Mouse (Mus musculus) gastrocnemius, adult 2 months (tissue): ENCODE results near the gene Adam22. TPM values are rescaled to one million over a fixed set of nuclear protein-coding genes. Genes with fewer than 3 reads are reported as not detected.
"Not testable (repeated sequence)": the region's sequence is repeated elsewhere in the genome, so short reads cannot be mapped to it uniquely, and the experiment has no call there.

ENCODE experiments used
- DNase-seq: peaks from one replicate; pipeline ENCODE4 v3.0.0; 2022
- H3K27ac ChIP-seq: fragments of 200-600 bp; 2 replicates; pipeline ENCODE4 v1.8.1; 2022; ENCODE audit warnings: mild to moderate bottlenecking
- H3K4me3 ChIP-seq: fragments of 200-600 bp; 2 replicates; pipeline ENCODE4 v1.8.1; 2022; ENCODE audit warnings: mild to moderate bottlenecking, moderate library complexity
- CTCF ChIP-seq: fragments of 200-600 bp; IDR thresholded peaks from 2 replicates; pipeline ENCODE4 v1.8.1; 2022; ENCODE audit warnings: antibody characterized with exemption, mild to moderate bottlenecking, moderate library complexity
- intact Hi-C: fragments of 180-260 bp; cut with DNase I; formaldehyde crosslinking; loops from one replicate; pipeline ENCODE4 v1.15.1; 2025
- total RNA-seq, 2 experiments: library from RNA; stranded (reverse); gene quantifications; 2 replicates each; pipeline ENCODE4 v1.2.3; 2021

Gene Adam22
- total RNA-seq, 2 experiments from 2014 or later: 1.6 to 2.8 TPM

DNA sequence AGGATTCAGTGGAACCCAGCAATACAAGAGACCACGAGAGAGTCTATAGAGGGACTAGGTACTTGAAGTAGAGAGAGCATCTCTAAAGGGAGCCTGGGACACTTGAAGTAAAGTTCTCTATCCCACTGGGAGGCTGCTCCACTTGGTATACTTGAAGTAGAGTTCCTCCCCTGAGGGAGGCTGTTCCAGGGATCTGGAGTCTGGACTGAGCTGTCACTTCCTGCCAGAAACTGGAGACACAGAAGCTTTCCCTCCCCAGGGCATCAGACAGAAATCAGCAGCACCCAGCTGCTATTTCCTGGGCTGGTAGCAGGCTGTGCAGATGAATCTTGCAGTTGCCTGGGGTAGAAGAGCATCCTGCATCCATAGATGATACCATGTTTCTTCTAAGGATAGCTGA lies 152.1 kb downstream of the Adam22 start:
- no peak overlapping the region for H3K4me3 ChIP-seq
- DNase-seq: no peak
- intact Hi-C loops: loop anchor here (10.0 kb wide), 1 partner anchor 209 kb away; the partner anchor contains the start of genes Dbf4 and Slc25a40
- no peak for TF ChIP-seq CTCF
- peak overlapping the region; percentile 50 for H3K27ac ChIP-seq

DNA sequence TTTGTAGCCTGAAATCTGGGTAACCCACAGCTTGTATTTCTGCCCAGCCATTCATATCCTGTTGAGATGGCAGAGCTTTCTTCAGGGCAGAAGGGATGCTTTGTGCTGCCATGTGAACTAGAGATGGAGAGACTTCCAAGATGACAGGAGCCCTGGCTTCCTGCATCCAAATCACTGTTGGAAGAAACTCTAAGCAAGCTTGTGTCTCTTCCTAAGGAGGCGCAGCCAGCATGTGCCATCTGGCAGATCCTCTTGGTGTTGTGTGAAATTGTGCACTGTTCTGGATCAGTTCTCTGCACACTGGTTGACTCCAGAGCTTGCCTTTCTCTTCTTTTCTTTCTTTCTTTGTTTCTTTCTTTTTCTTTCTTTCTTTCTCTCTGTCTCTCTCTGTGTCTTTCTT lies 183.0 kb downstream of the Adam22 start:
- H3K4me3 ChIP-seq, H3K27ac ChIP-seq, DNase-seq, intact Hi-C loops: not testable (repeated sequence)

DNA sequence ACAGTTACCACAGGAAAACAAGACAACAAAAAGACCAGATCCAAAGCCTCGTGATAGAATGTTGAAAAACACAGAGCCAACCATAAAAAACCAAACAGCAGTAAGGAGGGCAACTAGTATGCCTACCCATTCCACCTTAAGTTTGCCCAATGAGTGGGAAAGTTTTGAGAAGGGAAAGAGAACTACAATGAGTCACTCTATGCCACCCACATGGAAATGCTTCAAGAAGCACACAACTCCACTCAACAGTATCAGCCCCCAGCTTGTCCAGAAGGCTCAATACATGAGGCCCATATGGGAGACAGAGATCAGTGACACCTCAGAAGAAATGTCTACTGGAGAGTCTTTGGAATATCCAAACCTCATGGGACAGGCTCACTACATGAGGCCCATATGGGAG lies 187.3 kb downstream of the Adam22 start:
- no peak overlapping the region for H3K4me3 ChIP-seq
- DNase-seq: no peak
- no peak overlapping the region for H3K27ac ChIP-seq
- no peak for TF ChIP-seq CTCF
- intact Hi-C loops: no loop called here

DNA sequence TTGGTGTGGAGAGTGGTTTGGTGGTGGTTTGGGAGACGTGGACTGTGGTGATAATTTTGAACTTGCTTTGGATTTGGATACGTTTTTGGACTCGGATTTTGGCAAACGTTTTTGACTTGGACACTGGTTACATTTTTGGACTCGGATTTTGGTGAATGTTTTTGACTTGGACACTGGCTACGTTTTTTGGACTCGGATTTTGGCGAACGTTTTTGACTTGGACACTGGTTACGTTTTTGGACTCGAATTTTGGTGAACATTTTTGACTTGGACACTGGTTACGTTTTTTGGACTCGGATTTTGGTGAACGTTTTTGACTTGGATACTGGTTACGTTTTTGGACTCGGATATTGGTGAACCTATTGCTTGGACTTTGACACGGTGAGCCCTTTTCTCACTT lies 189.8 kb downstream of the Adam22 start:
- no peak for TF ChIP-seq CTCF
- intact Hi-C loops: no loop called here
- no peak overlapping the region for H3K27ac ChIP-seq
- no peak overlapping the region for H3K4me3 ChIP-seq
- no peak for DNase-seq

DNA sequence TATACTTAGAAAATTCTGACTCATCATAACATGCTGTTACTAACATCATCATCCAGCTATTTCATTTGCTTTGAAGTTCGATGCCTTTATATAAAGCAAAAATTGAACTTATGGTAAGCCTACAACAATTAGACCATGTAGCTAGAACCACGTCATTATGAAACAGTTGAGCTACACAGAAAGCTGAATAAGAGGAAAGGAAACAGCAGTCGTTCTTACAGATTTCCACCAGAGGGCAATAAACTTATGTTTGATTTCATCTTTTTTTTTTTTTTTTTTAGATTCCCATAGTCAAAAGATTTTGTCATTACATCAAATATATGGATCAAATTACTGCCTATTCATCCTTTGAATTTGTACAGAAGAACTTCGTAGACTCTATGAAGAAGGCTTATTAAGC lies 203.2 kb downstream of the Adam22 start:
- no peak for DNase-seq
- intact Hi-C loops: loop anchor here (10.0 kb wide), 1 partner anchor 200 kb away; the partner anchor contains the start of gene Adam22

DNA sequence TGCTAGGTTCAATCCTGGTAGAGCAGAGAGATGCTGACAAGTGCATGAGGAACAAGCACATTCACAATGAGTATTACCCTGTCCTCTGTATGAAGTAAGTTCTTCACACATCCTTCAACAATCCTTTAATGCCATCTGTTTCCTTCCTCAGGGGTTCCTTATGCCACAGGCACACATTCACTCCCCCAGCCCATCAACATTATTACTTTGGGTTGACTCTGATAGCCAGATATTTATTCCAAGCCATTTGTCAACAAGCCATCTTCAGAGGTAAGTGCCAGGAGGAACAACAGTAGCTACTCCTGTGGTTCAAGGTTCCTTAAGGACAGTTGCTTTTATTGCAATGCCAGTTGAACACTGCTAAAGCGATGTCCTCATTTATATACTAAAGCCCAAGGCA lies 216.3 kb downstream of the Adam22 start:
- H3K27ac ChIP-seq: no peak overlapping the region
- intact Hi-C loops: no loop called here
- no peak overlapping the region for H3K4me3 ChIP-seq
- no peak for TF ChIP-seq CTCF
- no peak for DNase-seq

More for the DNA sequence above, 203.2 kb downstream of the Adam22 start:
- Histone ChIP-seq H3K4me3 (no peak overlapping the region), H3K27ac (no peak overlapping the region)
- peak; percentile 55 for TF ChIP-seq CTCF

DNA sequence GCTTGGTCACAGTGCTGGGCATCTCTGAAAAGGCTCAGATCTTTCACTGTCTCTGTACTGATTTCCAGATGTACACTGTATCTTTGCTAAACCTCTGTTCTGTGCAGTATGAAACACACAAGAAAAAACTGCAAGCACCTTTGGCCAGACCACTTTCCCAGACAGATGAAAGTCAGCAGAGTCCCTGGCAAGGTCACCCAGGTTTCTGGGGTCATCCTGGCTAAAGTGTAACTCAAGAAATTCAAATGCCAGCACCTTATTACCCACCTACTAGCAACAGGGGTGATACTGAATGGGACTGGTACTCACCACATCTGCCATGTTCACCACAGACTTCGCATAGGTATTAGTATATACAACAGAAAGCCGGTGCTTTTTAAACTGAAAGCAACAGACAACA lies 221.8 kb downstream of the Adam22 start:
- H3K4me3 ChIP-seq: no peak overlapping the region
- DNase-seq: no peak
- intact Hi-C loops: no loop called here
- TF ChIP-seq CTCF: no peak
- no peak overlapping the region for H3K27ac ChIP-seq

DNA sequence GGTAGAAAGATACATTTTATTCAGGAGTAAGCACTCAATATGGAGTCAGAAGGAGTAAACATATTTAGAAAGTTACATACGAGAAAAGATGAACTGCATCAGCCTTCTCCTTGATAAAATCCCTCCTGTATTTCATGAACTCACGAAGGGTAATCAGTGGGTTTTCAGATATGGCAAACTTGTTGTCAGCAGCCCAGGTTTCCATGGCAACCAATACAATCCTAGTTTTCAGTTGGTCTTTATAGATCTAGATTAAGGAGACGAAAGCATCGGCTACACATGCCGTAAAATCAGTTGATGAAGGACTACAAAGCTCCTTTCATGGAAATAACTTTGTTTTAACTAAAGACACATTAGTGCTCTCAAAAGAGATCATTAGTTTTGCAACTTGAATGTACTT lies 222.5 kb downstream of the Adam22 start:
- intact Hi-C loops: no loop called here
- no peak overlapping the region for H3K4me3 ChIP-seq
- TF ChIP-seq CTCF: no peak
- DNase-seq: no peak
- H3K27ac ChIP-seq: no peak overlapping the region

DNA sequence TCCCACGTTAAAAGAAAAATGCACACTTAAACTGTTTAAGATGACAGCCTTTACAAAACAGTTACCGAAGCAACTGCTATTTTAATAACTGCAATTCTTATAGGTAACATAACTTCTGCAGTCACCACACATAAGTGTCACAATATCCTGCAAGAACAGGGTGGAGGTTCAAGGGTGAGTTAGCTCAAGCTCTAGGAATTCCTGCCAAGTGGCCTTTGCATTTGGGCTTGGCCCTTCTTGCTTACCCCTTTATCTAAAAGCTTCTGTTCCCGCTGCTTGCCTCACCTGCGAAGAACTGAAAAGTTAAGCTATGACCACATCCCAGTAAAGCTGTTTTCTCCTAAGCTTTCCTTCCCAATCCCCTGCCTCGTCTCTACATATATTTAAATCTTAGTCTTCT lies 235.4 kb downstream of the Adam22 start:
- intact Hi-C loops: no loop called here
- no peak for DNase-seq
- Histone ChIP-seq H3K4me3 (no peak overlapping the region), H3K27ac (no peak overlapping the region)
- no peak for TF ChIP-seq CTCF

DNA sequence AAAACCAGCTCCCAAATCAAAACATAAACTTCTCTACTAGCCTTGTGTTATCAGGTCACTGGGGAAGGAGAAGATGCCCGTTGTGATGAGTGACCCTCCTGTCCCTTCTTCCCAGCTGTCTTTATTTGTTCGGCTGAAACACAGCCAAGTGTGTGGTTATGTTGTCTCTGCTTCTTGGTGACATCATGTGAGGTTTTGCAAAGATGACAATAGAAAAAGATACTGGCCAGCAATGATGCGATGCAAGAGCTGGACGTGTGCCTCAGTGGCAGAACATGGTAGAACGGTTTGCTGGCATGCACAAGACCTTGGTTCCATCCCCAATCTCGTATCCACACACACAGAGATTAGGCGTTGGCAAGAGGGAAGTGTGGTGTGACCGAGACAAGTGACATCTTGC lies 236.0 kb downstream of the Adam22 start:
- H3K27ac ChIP-seq: no peak overlapping the region
- no peak for TF ChIP-seq CTCF
- no peak overlapping the region for H3K4me3 ChIP-seq
- no peak for DNase-seq
- intact Hi-C loops: no loop called here

DNA sequence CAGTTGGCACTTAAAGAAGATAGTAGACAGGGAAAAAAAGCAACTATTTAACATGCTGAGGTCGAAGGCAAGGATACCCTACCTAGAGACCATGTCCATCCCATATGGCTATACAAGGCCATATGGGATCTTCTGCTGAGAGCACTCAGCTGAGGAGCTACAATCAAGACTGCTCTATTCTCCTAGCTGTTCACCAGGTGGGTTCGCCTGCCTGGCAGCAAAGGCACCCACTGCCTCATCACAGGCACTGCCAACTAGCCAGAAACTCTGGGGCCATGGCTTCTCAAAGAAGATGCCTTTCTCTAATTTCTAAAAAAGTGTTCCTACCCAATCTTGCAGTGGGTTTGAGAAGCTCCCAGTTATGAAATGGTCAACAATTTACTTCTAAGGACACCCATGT lies 238.2 kb downstream of the Adam22 start:
- TF ChIP-seq CTCF: no peak
- H3K27ac ChIP-seq: no peak overlapping the region
- DNase-seq: no peak
- no peak overlapping the region for H3K4me3 ChIP-seq
- intact Hi-C loops: no loop called here

DNA sequence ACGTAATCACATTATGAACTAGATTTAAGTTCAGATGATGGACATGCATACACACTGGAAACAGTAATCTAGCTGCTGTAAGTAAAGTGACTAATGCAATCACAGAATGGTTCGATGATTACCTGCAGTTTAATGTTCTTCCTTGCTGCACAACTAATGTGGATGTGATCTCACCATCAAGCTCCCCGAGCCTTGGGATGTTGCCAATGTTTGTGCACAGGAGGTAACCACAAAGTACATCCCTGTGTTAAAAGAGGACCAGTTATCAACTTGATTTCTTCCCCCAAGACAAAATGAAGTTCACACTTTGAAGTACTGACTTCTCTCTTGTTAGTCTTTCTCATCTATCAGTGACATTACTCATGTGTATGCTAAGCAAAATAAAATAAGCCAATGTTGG lies 247.0 kb downstream of the Adam22 start:
- no peak for TF ChIP-seq CTCF
- DNase-seq: no peak
- Histone ChIP-seq H3K27ac (no peak overlapping the region), H3K4me3 (no peak overlapping the region)
- intact Hi-C loops: no loop called here

DNA sequence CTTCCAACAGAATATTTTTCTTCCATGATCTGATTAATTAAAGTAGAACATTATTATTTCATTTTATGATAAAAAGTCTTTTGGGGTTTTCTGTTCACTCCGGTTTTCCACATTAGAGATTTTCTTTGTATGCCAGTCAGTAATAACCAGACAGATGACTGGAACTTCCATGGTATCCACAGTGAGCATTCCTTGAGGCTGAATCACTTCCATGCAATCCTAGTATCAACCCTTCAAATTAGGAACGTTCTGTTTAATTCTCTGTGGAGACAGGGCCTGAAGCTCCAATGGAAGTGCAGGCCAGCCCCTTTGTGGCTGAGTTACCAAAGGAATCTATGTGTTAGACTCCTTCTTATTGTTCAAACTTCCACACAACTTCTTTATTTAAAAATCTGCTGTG lies 247.9 kb downstream of the Adam22 start:
- Histone ChIP-seq H3K4me3 (no peak overlapping the region), H3K27ac (no peak overlapping the region)
- TF ChIP-seq CTCF: no peak
- no peak for DNase-seq
- intact Hi-C loops: no loop called here

DNA sequence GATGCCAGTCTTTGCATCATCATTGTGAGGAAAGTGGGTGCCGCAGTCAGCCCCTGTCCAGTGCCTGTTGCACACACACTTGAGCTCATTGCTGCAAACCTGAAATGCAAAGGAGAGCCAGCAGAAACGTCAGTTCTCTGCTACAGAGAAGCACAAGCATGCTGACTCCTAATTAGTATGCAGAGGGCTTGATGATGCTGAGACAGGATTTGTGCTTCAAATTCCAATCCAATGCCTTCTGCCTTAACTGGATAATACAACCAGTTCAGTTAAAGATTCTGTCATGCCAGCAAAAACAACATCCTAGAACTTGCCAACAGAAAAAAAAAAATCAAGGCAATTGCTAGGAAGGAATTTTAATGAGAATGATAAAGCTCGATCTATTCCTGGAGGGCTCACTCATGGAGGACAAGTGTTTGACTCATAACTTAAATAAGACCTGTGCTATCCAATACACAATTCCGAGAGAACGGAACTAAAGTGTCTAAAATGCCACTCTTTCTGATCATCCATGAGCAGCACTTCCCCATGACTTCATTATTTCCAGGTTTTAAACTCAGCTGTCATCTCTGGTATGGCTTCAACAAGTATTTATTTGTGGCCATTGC lies 251.3 kb downstream of the Adam22 start:
- no peak for TF ChIP-seq CTCF
- DNase-seq: no peak
- H3K27ac ChIP-seq: no peak overlapping the region
- H3K4me3 ChIP-seq: no peak overlapping the region
- intact Hi-C loops: no loop called here
